Mouse (Mus musculus) MN1 (cell line): ENCODE data around the gene Sox13.

Source experiments
- DNase-seq: peaks from one replicate; pipeline ENCODE4 v3.0.0-alpha.2; 2016; ENCODE audit warnings: low spot score

The Sox13 gene

GRCm38 (mm10) chr1:133397483-133398237, 26.5 kb downstream of the Sox13 start:
- no peak for DNase-seq

GRCm38 (mm10) chr1:133397094-133397482, 27.1 kb downstream of the Sox13 start:
- DNase-seq = no peak

GRCm38 (mm10) chr1:133396693-133397092, 27.5 kb downstream of the Sox13 start:
- DNase-seq = no peak

- no peak for DNase-seq
Measured at GRCm38 (mm10) chr1:133394702-133395101, 29.5 kb downstream of the Sox13 start.

- no peak for DNase-seq
Measured at GRCm38 (mm10) chr1:133387539-133388268, 36.5 kb downstream of the Sox13 start.

GRCm38 (mm10) chr1:133386209-133386608, 38.0 kb downstream of the Sox13 start:
- DNase-seq = no peak

- DNase-seq = peak; percentile 65
Measured at GRCm38 (mm10) chr1:133385506-133385905, 38.7 kb downstream of the Sox13 start.

GRCm38 (mm10) chr1:133383157-133383783, 40.9 kb downstream of the Sox13 start:
- no peak for DNase-seq

- DNase-seq = no peak
Measured at GRCm38 (mm10) chr1:133382552-133383155, 41.5 kb downstream of the Sox13 start.

- DNase-seq = peak; percentile 76
Measured at GRCm38 (mm10) chr1:133382008-133382407, 42.2 kb downstream of the Sox13 start.

- peak; percentile 36 for DNase-seq
Measured at GRCm38 (mm10) chr1:133380347-133381065, 43.7 kb downstream of the Sox13 start.

GRCm38 (mm10) chr1:133379986-133380320, 44.2 kb downstream of the Sox13 start:
- DNase-seq = no peak

- DNase-seq = no peak
Measured at GRCm38 (mm10) chr1:133379254-133379985, 44.8 kb downstream of the Sox13 start.

GRCm38 (mm10) chr1:133377547-133377946, 46.6 kb downstream of the Sox13 start:
- no peak for DNase-seq

GRCm38 (mm10) chr1:133375696-133376346, 48.4 kb downstream of the Sox13 start:
- no peak for DNase-seq

GRCm38 (mm10) chr1:133372113-133372512, 52.1 kb downstream of the Sox13 start:
- DNase-seq = no peak

GRCm38 (mm10) chr1:133371431-133371830, 52.7 kb downstream of the Sox13 start:
- DNase-seq = no peak

- no peak for DNase-seq
Measured at GRCm38 (mm10) chr1:133370352-133370751, 53.8 kb downstream of the Sox13 start.

- no peak for DNase-seq
Measured at GRCm38 (mm10) chr1:133368644-133369043, 55.5 kb downstream of the Sox13 start.

GRCm38 (mm10) chr1:133367606-133368488, 56.3 kb downstream of the Sox13 start:
- no peak for DNase-seq
